18 mouse cellular contexts compared by ENCODE assay signal in genomic region chr9:103577731-103578130, GRCm38 (mm10).
"Had no signal": no experiment of that assay in that cellular context is flagged by ENCODE, and none has a peak within 500 bp of the region (broad histone marks: within the 10 kb centered on the region; RNA-seq: fewer than 3 reads in every experiment).

No protein-coding gene starts in this region.

- H3K4me3 ChIP-seq: kidney, embryonic 15.5 days; limb, embryonic 12.5 days; limb, embryonic 15.5 days; liver, embryonic 13.5 days; neural tube, embryonic 12.5 days; stomach, embryonic 15.5 days had no signal

- H3K4me2 ChIP-seq: kidney, embryonic 15.5 days; limb, embryonic 12.5 days; limb, embryonic 15.5 days; liver, embryonic 13.5 days; midbrain, embryonic 11.5 days; neural tube, embryonic 12.5 days; stomach, embryonic 15.5 days had no signal

- H3K27ac ChIP-seq: kidney, embryonic 15.5 days; limb, embryonic 12.5 days; limb, embryonic 15.5 days; liver, embryonic 13.5 days; neural tube, embryonic 12.5 days; stomach, embryonic 15.5 days had no signal

- H3K9me3 ChIP-seq: kidney, embryonic 15.5 days; limb, embryonic 12.5 days; limb, embryonic 15.5 days; liver, embryonic 13.5 days; neural tube, embryonic 12.5 days; stomach, embryonic 15.5 days had no signal

- H3K27me3 ChIP-seq: kidney, embryonic 15.5 days; limb, embryonic 12.5 days; limb, embryonic 15.5 days; liver, embryonic 13.5 days; neural tube, embryonic 12.5 days; stomach, embryonic 15.5 days had no signal

- DNase-seq: kidney, adult 8-10 months; kidney, postnatal 10 days; kidney, postnatal 36 days; liver, embryonic 13.5 days; lung, adult 2 months; lung, postnatal 14 days; lung, postnatal 4 days; midbrain, embryonic 14.5 days; retina, postnatal 1 day; right cerebral cortex, postnatal 25 days; spleen, adult 18-20 months; thymus, postnatal 25 days had no signal

- H3K4me1 ChIP-seq: liver, embryonic 13.5 days had no signal

- H3K9ac ChIP-seq: kidney, embryonic 15.5 days; limb, embryonic 12.5 days; limb, embryonic 15.5 days; liver, embryonic 13.5 days; neural tube, embryonic 12.5 days; stomach, embryonic 15.5 days had no signal

- H3K36me3 ChIP-seq: kidney, embryonic 15.5 days; limb, embryonic 12.5 days; limb, embryonic 15.5 days; liver, embryonic 13.5 days; neural tube, embryonic 12.5 days; stomach, embryonic 15.5 days had no signal
